In the genomic region with DNA sequence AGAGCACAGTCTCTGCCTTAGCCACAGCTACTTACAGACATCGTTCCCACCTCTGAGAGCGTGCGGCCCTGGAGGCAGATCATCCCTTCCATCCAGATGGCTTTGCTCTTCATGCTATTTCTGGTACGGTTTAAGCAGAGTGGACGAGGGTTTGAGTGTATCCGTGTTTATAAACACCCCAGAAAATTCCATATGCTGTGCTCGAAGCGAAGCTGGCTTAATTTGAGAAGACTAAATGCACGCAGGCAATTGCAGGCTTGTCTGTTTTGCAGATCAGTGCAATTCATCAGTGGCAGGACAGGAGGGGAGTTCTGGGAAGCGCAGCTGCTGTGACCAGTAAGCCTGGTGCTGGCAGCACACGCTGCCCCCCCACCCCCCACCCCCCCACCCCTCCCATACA, we compare ENCODE assay signal across 12 mouse cellular contexts.
DNase-seq lines count a peak whose midpoint lies in the region; ATAC-seq lines count a peak whose summit lies in the region.
"Had no signal": no experiment of that assay in that cellular context is flagged by ENCODE, and none has a peak within 500 bp of the region (broad histone marks: within the 10 kb centered on the region; RNA-seq: fewer than 3 reads in every experiment).

No protein-coding gene starts in this region.

- WGBS in stomach, embryonic 15.5 days, result 43% methylated on average over 11 of the region's 11 CpGs

- H3K36me3 ChIP-seq in stomach, embryonic 15.5 days, result no peaks in the 10 kb centered on the region
- H3K36me3 ChIP-seq: midbrain, embryonic 10.5 days had no signal

- H3K27me3 ChIP-seq in stomach, embryonic 15.5 days (replicated peaks), result no peaks in the 10 kb centered on the region

- DNase-seq in left cerebral cortex, adult 11 months (ENCODE audit: low spot score), result peak; percentile 42
- no peak for DNase-seq in left cerebral cortex, postnatal 4 days
- DNase-seq in frontal cortex, postnatal 36 days (ENCODE audit: low spot score in 2 of 2), result peak; percentile 53 to 73
- DNase-seq in left cerebral cortex, postnatal 10 days (ENCODE audit: extremely low spot score in 1 of 2, low spot score in 2 of 2), result peak; percentile 33 to 60
- no peak for DNase-seq in heart, adult 18-20 months
- DNase-seq in natural killer cell, adult 2 months (ENCODE audit: low spot score in 2 of 2), result no peak
- DNase-seq: cerebellum, adult 9-11 months; kidney, postnatal 4 days; lung, postnatal 10 days had no signal

- H3K27ac ChIP-seq in stomach, embryonic 15.5 days, result peak overlapping the region; percentile 16; the same call in 1 of the 2 replicates
- H3K27ac ChIP-seq: midbrain, embryonic 10.5 days had no signal

- no peak overlapping the region for H3K9ac ChIP-seq in stomach, embryonic 15.5 days

- no peak overlapping the region for H3K4me2 ChIP-seq in stomach, embryonic 15.5 days

- H3K4me1 ChIP-seq in stomach, embryonic 15.5 days, result no peaks in the 10 kb centered on the region
- H3K4me1 ChIP-seq: midbrain, embryonic 10.5 days had no signal

- H3K4me3 ChIP-seq in stomach, embryonic 15.5 days (replicated peaks), result no peak overlapping the region
- H3K4me3 ChIP-seq: midbrain, embryonic 10.5 days had no signal

- no peaks in the 10 kb centered on the region for H3K9me3 ChIP-seq in stomach, embryonic 15.5 days
- H3K9me3 ChIP-seq: midbrain, embryonic 10.5 days had no signal

- ATAC-seq in stomach, embryonic 15.5 days (ENCODE audit: insufficient read depth, low FRiP score, low read depth), result no peak
- no peak for ATAC-seq in cerebellum, adult (ENCODE audit: insufficient number of reproducible peaks, low FRiP score, low TSS enrichment)

- intact Hi-C loops in left cerebral cortex, postnatal 4 days (cut with DNase I), result no loop called here
- intact Hi-C loops in left cerebral cortex, postnatal 10 days (cut with DNase I), result no loop called here

Comparison
In these comparisons a context has a peak if more than half of its experiments do, and no peak if none do; other contexts are left out.
1. DNase-seq: peak in left cerebral cortex, adult 11 months (single experiment), frontal cortex, postnatal 36 days (2 of 2) and left cerebral cortex, postnatal 10 days (2 of 2); none in left cerebral cortex, postnatal 4 days (single experiment), heart, adult 18-20 months (0 of 2) and natural killer cell, adult 2 months (0 of 2).